Mouse (Mus musculus): Measurements from ENCODE around the gene Olfr901. TPM values are rescaled to one million over a fixed set of nuclear protein-coding genes. Genes with fewer than 3 reads are reported as not detected.
"Not testable (repeated sequence)": the region's sequence is repeated elsewhere in the genome, so short reads cannot be mapped to it uniquely, and the experiment has no call there.

The Olfr901 gene
- polyA plus RNA-seq (2015; fragmentation: Nextera tagmentation; extraction: Ambion mirVana): not detected in 2 replicates

DNA sequence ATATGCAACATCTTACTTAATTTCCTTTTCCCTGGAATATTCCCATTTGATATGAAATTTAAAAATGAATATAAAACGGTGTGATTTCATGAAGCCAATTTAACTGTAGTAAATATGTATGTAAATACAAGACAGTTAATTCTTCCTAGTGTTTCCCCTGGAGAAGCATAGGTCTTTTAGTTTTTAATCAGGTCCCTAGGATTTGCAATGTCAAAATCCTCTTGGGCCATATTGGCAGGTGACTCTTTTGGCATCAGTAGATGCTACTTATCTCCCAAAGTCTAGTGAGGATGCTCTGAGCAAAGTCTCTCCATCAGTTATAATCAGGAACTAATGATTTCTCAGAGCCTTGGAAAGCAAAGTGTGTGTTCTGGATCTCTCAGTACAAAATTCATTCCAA, at the start of gene Olfr901:
Gene Olfr901, plus strand, starts transcription at position 301 of the 400 bp plus-strand sequence.
- no peak for DNase-seq (ENCODE audit: low spot score)

DNA sequence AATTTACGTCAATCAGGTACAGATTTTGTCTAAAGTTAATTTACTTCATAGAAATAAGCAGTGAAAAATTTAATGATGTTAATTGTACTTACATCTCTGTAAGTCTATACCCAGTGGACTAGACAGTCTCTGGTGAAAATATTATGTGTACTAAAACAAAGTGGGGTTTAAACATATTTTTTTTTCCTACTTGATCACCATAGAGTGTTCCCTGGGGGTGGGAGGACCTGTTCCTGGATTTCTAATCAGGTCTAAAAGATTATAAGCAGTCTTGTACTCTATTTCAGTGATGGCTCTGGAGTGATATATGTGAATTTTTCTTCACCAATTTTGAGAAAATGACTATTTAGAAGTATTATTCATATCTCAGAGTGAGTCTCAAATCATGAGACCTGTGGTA, 27.9 kb upstream of the Olfr901 start, which contains the start of gene Olfr147:
Gene Olfr147, plus strand, starts transcription at position 301 of the 400 bp plus-strand sequence.
- DNase-seq (ENCODE audit: low spot score): no peak

DNA sequence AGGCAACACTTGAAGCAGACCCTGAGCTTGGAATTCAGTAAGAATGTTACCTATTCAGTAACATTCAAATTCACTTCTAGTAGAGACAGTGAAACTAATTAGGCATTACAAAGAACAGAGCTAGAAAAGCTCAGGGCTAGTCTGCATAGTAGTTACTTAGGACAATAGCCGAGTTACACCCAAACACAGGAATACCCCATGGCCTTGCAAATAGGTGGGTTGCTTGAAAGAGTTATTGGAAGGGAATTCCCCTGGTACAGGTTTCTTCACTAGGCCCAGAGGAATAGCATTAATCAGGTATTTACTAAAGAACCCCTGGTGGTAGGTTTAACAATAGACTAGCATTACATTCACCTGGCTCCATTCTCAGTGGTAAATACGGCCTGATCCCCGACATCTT, 21.8 kb upstream of the Olfr901 start:
- DNase-seq (ENCODE audit: low spot score): not testable (repeated sequence)

DNA sequence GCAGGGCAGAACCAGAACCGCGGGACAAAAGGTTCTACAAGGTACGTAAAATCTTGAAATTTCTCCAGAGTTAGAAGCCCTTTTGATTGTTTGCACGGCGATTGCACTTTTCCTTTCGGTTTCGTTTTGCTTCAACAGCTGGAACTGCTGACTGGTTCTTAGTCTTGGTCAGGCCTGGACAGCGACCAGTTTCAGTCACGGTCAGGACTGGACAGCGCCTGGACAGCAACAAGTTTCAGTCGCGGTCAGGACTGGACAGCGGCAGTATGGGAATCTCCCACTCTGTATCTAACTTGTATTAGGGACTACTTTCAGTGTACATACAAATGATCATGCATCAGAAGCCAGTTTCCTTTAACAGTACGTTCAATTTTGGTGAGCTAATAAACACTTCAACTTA, 15.8 kb upstream of the Olfr901 start:
- not testable (repeated sequence) for DNase-seq (ENCODE audit: low spot score)

DNA sequence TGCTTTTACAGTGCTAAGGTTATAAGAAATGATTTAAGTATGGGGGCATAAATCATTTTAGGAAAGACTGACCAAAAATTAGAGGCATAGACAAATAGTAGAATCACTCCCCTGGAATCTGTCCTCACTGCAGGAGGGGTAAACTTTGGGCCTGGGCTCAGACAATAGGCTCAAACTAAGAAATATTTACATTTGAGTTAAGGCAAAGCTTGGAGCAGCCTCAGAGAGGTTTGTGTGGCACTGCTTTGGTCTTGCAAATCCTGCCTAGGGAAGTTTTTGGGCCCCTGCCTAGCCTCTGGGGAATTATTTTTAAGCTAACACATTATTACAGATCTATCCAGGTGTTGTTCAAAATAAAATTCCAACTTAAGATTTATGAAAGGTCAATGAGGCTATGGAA, 5.5 kb upstream of the Olfr901 start:
- no peak for DNase-seq (ENCODE audit: low spot score)

GRCm38 (mm10) chr9:38427026-38427425, 2.2 kb upstream of the Olfr901 start:
- DNase-seq (ENCODE audit: low spot score): no peak

- DNase-seq (ENCODE audit: low spot score): no peak
Observed at GRCm38 (mm10) chr9:38447352-38447751, 18.1 kb downstream of the Olfr901 start, which contains the start of gene Olfr902. TSS of gene Olfr902 (plus strand) at chr9:38447652.

- DNase-seq (ENCODE audit: low spot score): no peak
Observed at GRCm38 (mm10) chr9:38462844-38463243, 33.6 kb downstream of the Olfr901 start, which contains the start of gene Olfr904. TSS of gene Olfr904 (plus strand) at chr9:38463144.

GRCm38 (mm10) chr9:38470807-38471206, 41.6 kb downstream of the Olfr901 start, which contains the start of gene Olfr905:
TSS of gene Olfr905 (plus strand) at chr9:38471107.
- DNase-seq (ENCODE audit: low spot score): no peak

Other genes starting within 250 kb of the Olfr901 start
- not detected in 2 replicates for gene Olfr891, start 248.6 kb upstream of the Olfr901 start, polyA plus RNA-seq (2015; fragmentation: Nextera tagmentation; extraction: Ambion mirVana)
- gene Olfr893, start 221.1 kb upstream of the Olfr901 start, polyA plus RNA-seq (2015; fragmentation: Nextera tagmentation; extraction: Ambion mirVana): not detected in 2 replicates
- not detected in 2 replicates for gene Olfr894, start 211.4 kb upstream of the Olfr901 start, polyA plus RNA-seq (2015; fragmentation: Nextera tagmentation; extraction: Ambion mirVana)
- gene Olfr143, start 176.7 kb upstream of the Olfr901 start, polyA plus RNA-seq (2015; fragmentation: Nextera tagmentation; extraction: Ambion mirVana): not detected in 2 replicates
- not detected in 2 replicates for gene Olfr895, start 161.6 kb upstream of the Olfr901 start, polyA plus RNA-seq (2015; fragmentation: Nextera tagmentation; extraction: Ambion mirVana)
- gene Olfr896-ps1, start 138.3 kb upstream of the Olfr901 start, polyA plus RNA-seq (2015; fragmentation: Nextera tagmentation; extraction: Ambion mirVana): not detected in 2 replicates
- gene Olfr25, start 100.4 kb upstream of the Olfr901 start, polyA plus RNA-seq (2015; fragmentation: Nextera tagmentation; extraction: Ambion mirVana): not detected in 2 replicates
- not detected in 2 replicates for gene Olfr898, start 81.0 kb upstream of the Olfr901 start, polyA plus RNA-seq (2015; fragmentation: Nextera tagmentation; extraction: Ambion mirVana)
- not detected in 2 replicates for gene Olfr250, start 62.6 kb upstream of the Olfr901 start, polyA plus RNA-seq (2015; fragmentation: Nextera tagmentation; extraction: Ambion mirVana)
- not detected in 2 replicates for gene Olfr251, start 52.4 kb upstream of the Olfr901 start, polyA plus RNA-seq (2015; fragmentation: Nextera tagmentation; extraction: Ambion mirVana)
- not detected in 2 replicates for gene Olfr147, start 27.8 kb upstream of the Olfr901 start, polyA plus RNA-seq (2015; fragmentation: Nextera tagmentation; extraction: Ambion mirVana)
- gene Olfr902, start 18.2 kb downstream of the Olfr901 start, polyA plus RNA-seq (2015; fragmentation: Nextera tagmentation; extraction: Ambion mirVana): not detected in 2 replicates
- gene Olfr904, start 33.7 kb downstream of the Olfr901 start, polyA plus RNA-seq (2015; fragmentation: Nextera tagmentation; extraction: Ambion mirVana): not detected in 2 replicates
- gene Olfr905, start 41.7 kb downstream of the Olfr901 start, polyA plus RNA-seq (2015; fragmentation: Nextera tagmentation; extraction: Ambion mirVana): not detected in 2 replicates
- not detected in 2 replicates for gene Olfr906, start 57.6 kb downstream of the Olfr901 start, polyA plus RNA-seq (2015; fragmentation: Nextera tagmentation; extraction: Ambion mirVana)
- not detected in 2 replicates for gene Olfr907, start 66.3 kb downstream of the Olfr901 start, polyA plus RNA-seq (2015; fragmentation: Nextera tagmentation; extraction: Ambion mirVana)
- gene Olfr911-ps1, start 92.1 kb downstream of the Olfr901 start, polyA plus RNA-seq (2015; fragmentation: Nextera tagmentation; extraction: Ambion mirVana): not detected in 2 replicates
- gene Olfr910, start 108.4 kb downstream of the Olfr901 start, polyA plus RNA-seq (2015; fragmentation: Nextera tagmentation; extraction: Ambion mirVana): not detected in 2 replicates
- gene Olfr912, start 150.7 kb downstream of the Olfr901 start, polyA plus RNA-seq (2015; fragmentation: Nextera tagmentation; extraction: Ambion mirVana): not detected in 2 replicates
- gene Olfr913, start 163.3 kb downstream of the Olfr901 start, polyA plus RNA-seq (2015; fragmentation: Nextera tagmentation; extraction: Ambion mirVana): not detected in 2 replicates
- not detected in 2 replicates for gene Olfr914, start 175.6 kb downstream of the Olfr901 start, polyA plus RNA-seq (2015; fragmentation: Nextera tagmentation; extraction: Ambion mirVana)
- not detected in 2 replicates for gene Olfr916, start 230.4 kb downstream of the Olfr901 start, polyA plus RNA-seq (2015; fragmentation: Nextera tagmentation; extraction: Ambion mirVana)
- not detected in 2 replicates for gene Olfr917, start 236.4 kb downstream of the Olfr901 start, polyA plus RNA-seq (2015; fragmentation: Nextera tagmentation; extraction: Ambion mirVana)
- not detected in 2 replicates for gene Olfr918, start 245.1 kb downstream of the Olfr901 start, polyA plus RNA-seq (2015; fragmentation: Nextera tagmentation; extraction: Ambion mirVana)